Mouse (Mus musculus) A20 (cell line): ENCODE data around the gene Ets2.

Source experiments
- DNase-seq: peaks from one replicate; pipeline ENCODE4 v3.0.0-alpha.2; 2011; ENCODE audit warnings: low read depth, low spot score

Gene Ets2

DNA sequence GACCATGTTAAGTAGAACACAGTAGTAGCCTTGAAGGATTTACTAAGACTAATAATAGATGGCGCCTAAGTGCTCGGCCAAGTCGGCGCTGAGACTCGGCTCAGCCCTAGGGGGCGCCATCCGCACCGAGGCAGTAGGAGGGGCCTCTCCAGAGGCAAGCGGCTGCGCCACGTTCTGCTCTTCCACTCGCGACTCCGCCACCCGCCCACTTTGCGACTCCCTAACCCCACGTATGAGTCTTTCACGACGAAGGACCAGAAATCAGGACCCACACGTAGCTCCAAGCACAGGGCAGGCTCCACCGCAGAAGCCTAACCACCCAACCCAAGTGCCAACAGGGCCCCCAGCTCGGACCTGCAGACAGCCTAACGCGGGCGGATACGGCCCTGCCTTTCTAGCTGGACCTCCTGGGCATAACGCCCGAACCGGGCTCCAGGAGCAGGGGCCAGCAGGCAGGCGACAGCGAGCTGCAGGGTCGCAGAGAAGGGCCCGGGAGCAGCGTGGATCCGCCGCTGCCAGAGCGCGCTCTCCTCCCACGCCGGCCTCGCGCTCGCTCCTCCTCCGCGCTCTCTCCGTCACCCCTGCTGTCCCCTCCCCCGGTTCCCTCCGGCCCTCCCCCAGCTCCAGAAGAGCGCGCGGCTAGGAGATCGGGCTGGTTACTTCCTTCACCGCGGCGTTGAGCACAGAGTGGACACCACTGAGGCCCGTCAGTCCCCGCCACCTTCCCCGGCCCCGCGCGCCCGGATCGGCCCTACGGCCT lies at the start of gene Ets2:
Gene Ets2 (plus strand): TSS at position 274 of the 760 bp plus-strand sequence.
- peak; percentile 95 for DNase-seq

GRCm38 (mm10) chr16:95654204-95654611 lies 47.7 kb upstream of the Ets2 start:
- no peak for DNase-seq

DNA sequence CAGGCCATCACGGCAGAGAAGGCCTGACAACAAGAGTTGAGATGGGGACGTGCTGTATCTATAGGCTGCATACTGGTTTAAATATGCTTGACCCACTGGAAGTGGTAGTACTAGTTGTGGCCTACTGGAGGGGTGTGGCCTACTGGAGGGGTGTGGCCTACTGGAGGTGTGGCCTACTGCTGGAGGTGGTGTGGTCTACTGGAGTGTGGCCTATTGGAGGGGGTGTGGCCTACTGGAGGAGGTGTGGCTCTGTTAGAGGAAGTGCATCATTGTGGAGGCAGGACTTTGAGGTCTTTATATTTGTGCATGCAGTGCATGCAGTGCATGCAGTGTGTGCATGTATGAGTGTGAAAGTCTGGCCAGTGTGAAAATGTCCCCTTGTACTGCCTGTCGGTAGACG lies 45.3 kb upstream of the Ets2 start:
- peak; percentile 50 for DNase-seq

GRCm38 (mm10) chr16:95657187-95657586 lies 44.7 kb upstream of the Ets2 start:
- no peak for DNase-seq

DNA sequence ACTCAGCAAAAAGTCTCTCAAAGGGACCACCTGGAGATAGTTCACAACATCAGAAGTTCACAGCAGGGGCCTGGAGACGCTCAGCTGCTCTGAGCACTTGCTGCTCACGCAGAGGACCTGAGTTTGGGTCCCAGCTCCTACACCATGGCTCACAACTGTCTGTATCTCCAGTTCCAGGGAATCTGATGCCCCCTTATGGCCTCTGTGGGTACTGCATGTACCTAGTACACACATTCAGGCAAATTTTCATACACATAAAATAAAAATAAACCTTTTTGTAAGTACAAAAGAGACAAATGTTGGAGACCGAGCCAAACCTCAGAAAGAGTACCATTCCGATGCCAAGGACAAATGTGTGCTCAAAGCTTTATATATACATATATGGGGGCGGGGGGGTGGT lies 44.1 kb upstream of the Ets2 start:
- DNase-seq = no peak

DNA sequence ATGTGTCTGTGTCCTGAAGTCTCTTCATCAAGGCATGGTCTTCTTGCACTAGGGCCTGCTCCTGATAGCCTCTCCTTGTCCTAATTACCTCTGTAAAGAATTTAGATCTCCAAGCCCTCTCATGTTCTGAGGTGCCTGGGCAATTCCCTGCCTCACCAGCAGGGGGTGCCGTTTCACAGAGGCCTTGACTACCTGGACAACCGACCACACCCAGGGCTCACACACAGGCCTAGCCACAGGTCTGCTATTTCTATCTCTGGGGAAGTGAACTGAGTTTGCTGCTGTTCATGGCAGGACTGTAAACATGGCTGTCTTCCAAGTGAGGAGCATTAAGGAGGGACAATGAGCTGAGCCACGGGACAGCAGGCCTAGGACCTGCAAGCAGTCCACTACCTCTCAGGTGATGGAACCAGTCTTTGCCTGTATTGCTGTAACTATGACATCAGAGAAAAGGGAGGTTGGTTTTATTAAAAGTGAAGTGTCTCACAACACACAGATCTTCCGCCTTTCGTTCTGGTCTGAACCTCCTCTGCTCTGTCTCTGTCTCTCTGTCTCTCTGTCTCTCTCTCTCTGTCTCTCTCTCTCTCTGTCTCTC lies 42.9 kb upstream of the Ets2 start:
- peak; percentile 75 for DNase-seq

GRCm38 (mm10) chr16:95659461-95659860 lies 42.4 kb upstream of the Ets2 start:
- no peak for DNase-seq

DNA sequence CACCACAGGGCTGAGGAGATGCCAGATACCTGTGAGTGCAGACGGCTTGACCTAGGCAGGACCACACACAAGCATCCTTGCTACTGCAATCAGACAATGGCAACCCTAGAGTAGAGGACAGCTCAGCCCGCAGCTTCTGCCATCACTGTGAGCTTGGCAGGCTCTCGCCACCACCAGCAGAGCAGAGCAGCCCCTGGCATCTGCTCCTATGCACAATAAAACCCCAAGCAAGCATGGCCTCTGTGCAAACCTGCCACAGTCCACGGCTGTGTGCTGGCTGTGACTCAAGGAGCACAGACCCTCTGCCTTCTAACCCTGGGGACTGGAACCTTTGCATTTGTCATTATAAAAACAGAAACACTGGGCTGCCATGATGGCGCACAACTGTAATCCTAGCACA lies 41.0 kb upstream of the Ets2 start:
- DNase-seq = no peak

GRCm38 (mm10) chr16:95665472-95666131 lies 36.3 kb upstream of the Ets2 start:
- no peak for DNase-seq

DNA sequence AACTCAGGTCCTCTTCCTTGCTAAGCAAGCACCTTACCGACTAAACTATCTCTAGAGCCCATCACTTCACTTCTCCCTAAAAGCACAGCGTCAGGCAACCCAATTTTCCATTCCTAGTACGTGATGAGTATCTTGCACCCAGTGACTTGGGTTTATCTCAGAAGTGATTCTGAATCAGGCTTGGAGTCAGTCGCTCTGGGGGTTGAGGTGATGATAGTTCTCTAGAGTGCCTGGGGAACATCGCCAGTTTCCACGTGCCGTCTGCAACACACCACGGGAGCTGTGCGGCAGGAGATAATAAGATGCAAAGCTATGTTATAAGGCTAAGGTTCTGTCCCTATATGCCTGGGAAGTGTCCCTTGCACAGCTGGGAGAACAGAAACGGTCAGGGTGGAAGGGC lies 35.6 kb upstream of the Ets2 start:
- no peak for DNase-seq

- no peak for DNase-seq
Measured at GRCm38 (mm10) chr16:95667395-95668150, 34.3 kb upstream of the Ets2 start.

DNA sequence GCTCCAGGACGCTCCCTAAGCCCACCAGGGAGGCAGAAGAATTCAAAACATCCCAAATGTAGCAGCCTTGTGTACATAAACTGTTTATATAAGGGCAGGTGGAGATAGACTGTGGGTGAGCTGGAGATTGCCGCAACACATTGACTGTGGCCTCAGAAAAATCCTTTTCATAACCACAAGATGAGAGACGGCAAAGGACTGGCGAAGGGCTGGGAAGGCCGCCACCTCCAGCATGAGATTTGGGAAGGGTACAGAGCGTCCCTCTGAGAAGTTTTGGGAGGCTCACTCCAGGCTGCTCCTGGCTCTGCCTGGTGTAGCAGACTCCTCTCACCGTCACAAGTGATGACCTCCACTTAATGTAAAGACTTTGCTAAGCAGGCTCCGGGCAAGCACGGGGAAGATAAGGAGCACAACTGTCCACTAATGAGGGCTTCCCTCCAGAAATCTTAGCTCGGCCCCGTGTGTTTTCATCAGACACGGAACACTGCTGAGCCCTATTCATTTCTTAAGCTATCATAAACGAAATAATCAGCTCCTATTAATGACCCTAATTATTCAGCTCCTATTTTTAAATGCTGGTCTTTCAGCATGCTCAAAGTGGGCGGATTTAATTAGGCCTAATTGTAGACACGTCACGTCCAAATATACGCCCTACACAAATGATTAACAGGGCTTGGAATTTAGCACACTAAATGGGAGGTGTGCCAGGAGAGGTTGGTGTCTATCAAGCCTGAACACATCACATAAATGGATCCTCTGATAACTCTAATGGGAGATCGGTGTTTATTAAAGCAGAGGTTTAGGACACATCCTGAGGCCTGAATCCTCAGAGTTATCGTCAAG lies 33.5 kb upstream of the Ets2 start:
- no peak for DNase-seq

GRCm38 (mm10) chr16:95674452-95674921 lies 27.4 kb upstream of the Ets2 start:
- DNase-seq = peak; percentile 34

- DNase-seq = no peak
Measured at GRCm38 (mm10) chr16:95675212-95675611, 26.7 kb upstream of the Ets2 start.

GRCm38 (mm10) chr16:95676668-95677067 lies 25.2 kb upstream of the Ets2 start:
- DNase-seq = no peak

- no peak for DNase-seq
Measured at GRCm38 (mm10) chr16:95682431-95682892, 19.4 kb upstream of the Ets2 start.

DNA sequence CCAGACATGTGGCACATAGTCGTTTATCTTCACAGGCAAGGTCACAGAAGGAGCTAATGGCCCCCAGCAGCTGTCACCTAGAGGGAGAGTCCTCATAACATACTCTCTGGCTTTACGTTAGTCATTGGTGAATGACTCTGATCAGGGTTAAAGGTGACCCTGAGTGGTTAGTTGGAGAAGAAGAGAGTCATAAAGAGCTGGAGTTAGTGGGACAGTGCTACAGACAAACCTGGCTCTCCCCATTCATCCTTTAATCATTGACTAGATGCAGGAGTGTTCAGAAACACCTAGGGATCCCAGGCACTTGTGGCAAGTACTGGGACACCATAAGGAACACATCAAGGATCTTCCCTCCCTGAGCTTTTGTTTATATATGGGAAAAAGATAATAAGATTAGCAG lies 16.1 kb upstream of the Ets2 start:
- no peak for DNase-seq

- no peak for DNase-seq
Measured at GRCm38 (mm10) chr16:95686246-95686645, 15.6 kb upstream of the Ets2 start.

DNA sequence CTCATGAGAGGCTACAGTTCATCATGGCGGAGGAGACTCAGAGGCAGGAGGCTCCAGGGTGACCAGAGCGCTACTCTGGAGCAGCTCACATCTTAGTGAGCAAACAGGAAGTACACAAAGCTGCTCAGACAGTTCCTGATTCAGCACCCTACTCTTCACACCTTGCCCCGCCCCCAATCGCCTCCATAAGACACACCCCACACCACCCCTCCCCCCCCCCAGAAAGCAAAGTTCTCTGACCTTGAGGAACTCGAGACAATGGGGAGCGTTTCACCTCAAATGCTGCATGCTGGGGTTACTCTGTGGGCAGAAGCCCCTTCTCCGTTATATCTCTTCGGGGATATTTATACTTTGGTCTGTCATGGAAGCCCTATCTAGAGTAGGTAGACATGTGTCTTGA lies 15.0 kb upstream of the Ets2 start:
- DNase-seq = no peak

- peak; percentile 24 for DNase-seq
Measured at GRCm38 (mm10) chr16:95688010-95688409, 13.9 kb upstream of the Ets2 start.

GRCm38 (mm10) chr16:95696599-95696998 lies 5.3 kb upstream of the Ets2 start:
- DNase-seq = no peak
